Mouse (Mus musculus): ENCODE results near the gene Naa40.

GRCm38 (mm10) chr19:7189026-7189425 is 52.0 kb downstream of the Naa40 start:
- no peak for TF ChIP-seq ZC3H11A (IDR thresholded peaks at IDR 0.05; ENCODE audit: borderline replicate concordance, low read depth, low read length)
- no peak for TF ChIP-seq MAFK (IDR thresholded peaks at IDR 0.05; ENCODE audit: insufficient read depth, low read depth, low read length)
